Mouse (Mus musculus) cerebellum, postnatal 36 days (tissue): ENCODE results near the gene Creb3l2.
"Not testable (repeated sequence)": the region's sequence is repeated elsewhere in the genome, so short reads cannot be mapped to it uniquely, and the experiment has no call there.

Source experiments
- DNase-seq, 2 experiments: peaks; one replicate each; pipeline ENCODE4 v3.0.0; 2021 to 2022; ENCODE audit warnings: mixed read lengths in 2 of 2

Creb3l2 gene

DNA sequence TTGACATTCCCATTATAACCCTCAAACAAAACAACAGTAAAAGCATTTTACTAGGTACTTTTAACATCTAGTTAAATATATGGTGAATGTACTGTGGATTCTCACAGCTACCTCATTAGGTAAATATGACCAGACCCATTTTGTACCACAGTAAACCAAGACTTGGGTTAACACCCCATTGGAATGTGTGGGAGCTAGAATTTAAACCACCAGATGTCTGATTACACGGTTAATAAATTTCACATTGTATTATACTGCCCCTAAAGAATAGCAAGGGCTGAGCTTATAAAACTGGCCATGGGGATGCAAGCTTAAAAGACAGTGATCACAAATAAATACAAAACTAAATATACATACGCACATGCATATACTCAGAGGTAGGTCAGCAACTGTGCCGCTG lies 34.1 kb downstream of the Creb3l2 start:
- DNase-seq, result no peak

- DNase-seq, result no peak
These were observed 35.0 kb downstream of the Creb3l2 start for GRCm38 (mm10) chr6:37406903-37407302.

DNA sequence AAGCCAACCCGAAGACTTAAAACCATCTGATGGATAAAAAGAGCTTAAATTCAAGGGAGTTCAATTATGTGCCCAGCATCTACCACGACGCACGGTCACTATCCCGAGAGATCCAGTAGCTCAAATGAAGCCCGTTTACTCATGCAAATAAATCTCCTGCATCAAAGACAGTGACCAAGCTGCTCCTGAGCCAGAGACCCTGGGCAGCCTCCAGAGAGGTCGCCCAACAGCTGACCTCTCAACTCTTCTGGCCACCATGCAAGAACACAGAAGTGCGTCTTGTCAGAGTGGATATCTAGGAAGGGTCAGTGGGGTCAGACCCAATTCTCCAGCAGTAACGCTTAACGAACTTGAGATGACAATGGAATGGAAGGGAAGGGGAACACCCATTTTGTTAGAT lies 35.9 kb downstream of the Creb3l2 start:
- no peak for DNase-seq

DNA sequence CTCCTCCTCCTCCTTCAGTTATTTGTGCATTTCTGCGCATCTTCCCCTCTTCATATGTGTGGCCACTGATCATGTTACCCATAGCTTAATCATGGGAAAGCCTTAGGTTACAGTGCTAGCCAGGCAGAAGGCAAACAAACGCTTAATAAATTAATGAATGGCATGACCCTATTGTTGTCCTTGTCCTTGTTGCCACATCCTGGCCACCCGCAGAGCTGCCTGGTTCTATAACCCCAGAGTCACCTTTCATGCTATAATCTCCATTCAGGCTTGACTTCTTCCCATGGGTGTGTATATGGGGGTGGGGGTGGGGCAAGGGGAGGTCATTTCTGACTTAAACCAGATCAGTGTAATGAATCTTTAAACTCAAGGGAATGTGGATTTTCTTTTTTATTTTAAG lies 37.6 kb downstream of the Creb3l2 start:
- no peak for DNase-seq

GRCm38 (mm10) chr6:37401928-37402327 lies 40.0 kb downstream of the Creb3l2 start:
- DNase-seq, result no peak

DNA sequence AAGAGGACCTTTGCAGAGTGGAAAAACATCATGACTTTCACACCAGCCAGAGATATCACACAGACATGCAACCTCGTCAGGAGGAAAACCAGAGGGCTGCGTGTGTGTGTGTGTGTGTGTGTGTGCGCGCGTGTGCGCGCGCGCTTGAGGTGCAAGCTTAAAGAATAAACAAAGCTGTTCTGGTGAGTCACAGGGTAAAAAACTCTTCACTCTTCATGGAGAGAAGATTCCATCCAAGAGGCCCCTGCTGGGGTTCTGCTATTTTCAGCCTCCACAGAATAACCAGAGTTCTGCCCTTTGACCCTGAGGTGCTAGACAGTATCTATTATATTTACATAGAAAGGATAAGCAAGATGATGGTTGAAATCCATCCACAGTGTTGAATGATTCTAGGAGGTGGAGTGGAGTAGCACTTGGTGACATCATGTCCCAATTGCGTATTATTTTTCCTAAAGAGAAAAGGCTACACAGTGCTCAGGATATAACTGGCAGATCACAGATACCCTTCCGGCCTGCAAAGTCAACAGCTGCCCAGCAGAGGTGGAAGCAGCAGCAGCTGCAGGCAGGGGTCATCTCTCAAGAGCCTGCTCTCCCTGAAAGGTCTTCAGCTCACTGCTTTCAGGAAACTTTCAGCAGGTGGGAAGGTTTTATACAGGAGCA lies 41.0 kb downstream of the Creb3l2 start:
- DNase-seq, result no peak

- no peak for DNase-seq
These were observed 41.8 kb downstream of the Creb3l2 start for GRCm38 (mm10) chr6:37400167-37400566.

DNA sequence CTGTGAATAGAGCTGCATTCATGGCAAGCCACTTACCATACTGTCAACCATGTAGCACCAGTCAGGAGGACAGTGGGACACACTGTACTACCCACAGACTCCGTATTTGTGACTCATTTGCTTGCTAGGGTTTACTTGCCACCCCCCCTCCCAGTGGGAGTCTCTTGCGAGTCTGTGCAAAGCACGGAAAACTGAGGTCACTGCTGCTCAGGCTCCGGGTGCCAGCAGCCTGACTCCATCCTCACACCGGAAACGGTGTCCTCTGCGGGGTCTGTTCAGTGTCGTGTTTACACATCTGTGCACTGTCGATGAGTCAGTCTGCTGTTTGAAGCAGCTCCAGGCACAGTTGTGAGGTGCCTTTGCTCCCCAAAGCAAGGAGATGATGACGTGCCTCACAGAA lies 43.0 kb downstream of the Creb3l2 start:
- DNase-seq, result no peak

GRCm38 (mm10) chr6:37397973-37398372 lies 44.0 kb downstream of the Creb3l2 start:
- DNase-seq, result no peak

GRCm38 (mm10) chr6:37397254-37397653 lies 44.7 kb downstream of the Creb3l2 start:
- DNase-seq, result no peak

GRCm38 (mm10) chr6:37396127-37396526 lies 45.8 kb downstream of the Creb3l2 start:
- no peak for DNase-seq

GRCm38 (mm10) chr6:37393263-37393662 lies 48.7 kb downstream of the Creb3l2 start:
- DNase-seq, result no peak

GRCm38 (mm10) chr6:37392262-37392661 lies 49.7 kb downstream of the Creb3l2 start:
- DNase-seq, result no peak

DNA sequence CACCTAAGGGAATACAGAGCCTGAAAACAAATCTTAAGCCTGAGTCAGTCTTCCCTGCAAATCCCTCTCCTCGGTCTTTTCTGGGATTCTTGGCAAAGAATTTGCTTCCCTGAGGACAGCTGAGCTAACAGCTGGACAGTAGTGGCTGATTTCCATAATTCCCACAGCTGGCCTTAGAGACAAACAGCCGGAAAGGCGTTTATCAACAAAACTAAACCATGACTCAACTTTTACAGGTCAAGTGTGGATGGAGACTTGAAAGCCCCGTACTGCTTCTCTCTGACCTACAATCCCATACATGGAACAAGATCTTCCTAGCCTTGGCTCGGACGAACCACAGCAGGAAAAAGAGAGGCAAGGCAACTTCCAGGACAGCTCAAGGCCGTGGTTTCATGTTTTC lies 50.6 kb downstream of the Creb3l2 start:
- DNase-seq, result no peak

DNA sequence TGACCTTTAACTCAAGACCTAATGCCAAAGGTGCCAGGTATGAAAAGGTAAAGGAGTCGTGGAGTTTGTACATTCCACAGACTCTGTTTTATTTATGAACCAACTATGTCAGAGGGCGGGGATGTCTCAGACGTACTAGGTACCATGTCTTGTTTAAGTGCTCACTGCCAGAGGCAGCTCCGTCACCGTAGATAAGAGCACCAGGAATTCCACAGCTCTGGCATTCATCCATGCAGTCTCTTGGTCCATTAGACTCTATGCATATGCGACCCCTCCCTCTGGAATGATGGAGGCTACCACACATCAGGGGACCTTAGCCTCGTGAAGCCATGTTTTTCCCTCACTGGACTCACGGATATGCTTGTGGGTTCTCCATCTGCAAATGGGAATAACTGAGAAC lies 53.0 kb downstream of the Creb3l2 start:
- DNase-seq, result no peak

DNA sequence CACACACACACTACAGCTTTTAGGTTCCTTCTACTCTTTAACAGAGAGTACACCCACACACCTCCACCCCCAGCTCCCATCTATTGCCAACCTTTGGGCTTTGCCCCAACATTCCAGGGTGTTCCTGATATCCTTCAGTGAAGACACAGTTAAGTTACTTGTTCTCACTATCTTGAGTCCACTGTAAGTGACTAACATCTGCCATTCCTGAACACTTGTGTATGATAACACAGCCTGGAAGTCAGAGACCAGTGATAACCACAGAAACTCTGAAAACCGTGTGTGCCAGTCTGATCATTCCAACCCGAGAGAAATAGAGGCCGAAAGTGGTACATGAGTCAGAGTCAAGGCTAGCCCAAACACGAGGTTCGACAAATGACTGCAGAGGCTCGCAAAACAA lies 53.4 kb downstream of the Creb3l2 start:
- no peak for DNase-seq

- no peak for DNase-seq
These were observed 54.7 kb downstream of the Creb3l2 start for GRCm38 (mm10) chr6:37387281-37387680.

GRCm38 (mm10) chr6:37385602-37386285 lies 56.2 kb downstream of the Creb3l2 start:
- no peak for DNase-seq

DNA sequence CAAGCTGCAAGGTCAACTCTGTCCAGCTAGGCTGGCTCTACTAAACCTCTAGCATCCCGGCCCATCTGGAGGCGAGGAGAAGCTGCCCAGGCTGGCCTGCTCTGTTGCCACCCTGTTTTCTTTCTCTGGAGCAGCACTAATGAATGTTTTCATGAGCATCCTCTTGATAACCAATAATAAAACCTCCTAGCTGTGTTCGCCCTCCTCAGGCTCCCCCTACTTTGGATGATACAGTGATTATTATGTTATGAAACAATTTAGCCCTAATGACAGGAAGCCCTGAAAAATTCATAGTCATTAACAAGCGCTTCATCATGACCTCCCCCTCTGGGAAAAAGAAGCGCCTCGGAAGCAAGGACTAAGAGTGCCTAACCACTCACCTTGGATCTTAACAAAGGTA lies 59.2 kb downstream of the Creb3l2 start:
- DNase-seq, result no peak

DNA sequence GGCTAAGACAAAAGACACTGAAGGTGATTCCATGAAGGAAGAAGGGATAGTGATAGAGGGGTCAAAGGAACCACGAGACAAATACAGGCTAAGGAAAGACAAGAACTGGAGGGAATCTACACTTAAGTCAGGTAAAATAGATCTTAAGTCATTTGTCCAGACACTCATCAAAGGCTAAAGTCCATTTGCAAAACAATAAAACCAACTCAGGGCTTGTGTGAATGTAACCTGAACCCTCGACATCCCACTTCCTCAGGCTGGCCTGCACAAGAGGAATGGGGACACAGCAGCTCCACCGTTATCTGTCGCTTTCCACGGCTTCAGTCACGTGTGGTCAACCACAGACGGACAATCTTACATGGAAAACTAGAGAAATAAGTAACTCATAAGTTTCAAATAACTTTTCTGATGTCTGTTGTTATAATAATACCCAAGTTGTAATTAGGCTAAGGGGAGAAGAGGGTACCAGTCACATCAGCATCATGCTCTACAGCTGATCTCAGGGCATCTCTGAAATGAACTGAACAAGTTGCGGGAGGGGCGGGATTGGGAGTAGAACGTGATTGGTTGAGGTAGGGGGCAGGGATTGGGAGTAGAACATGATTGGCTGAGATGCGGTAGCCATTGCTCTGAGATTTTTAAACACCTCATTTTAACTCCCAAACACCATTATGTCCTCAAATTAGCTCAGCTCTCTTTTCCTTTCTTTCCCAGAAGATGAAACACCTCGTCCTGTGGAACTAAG lies 63.9 kb downstream of the Creb3l2 start:
- no peak for DNase-seq

DNA sequence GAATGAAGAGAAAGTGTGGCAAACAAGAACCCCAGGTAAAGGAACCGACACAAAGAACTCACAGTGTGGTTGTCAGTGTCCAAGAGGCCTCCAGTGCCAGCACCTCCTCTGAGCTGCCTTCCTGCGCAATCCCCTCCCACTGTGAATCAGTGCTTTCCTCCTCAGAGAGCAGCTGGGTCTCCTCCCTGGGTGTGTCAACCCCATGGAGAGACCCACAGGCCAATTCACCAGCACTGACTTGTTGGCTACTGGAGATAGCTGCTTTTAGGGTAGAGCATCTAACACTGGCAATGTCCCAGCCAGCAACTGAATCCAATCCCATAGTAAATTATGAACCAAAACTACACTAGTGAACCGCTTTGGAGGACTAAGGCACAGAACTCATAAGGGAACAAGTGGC lies 64.6 kb downstream of the Creb3l2 start:
- DNase-seq, result not testable (repeated sequence)

DNA sequence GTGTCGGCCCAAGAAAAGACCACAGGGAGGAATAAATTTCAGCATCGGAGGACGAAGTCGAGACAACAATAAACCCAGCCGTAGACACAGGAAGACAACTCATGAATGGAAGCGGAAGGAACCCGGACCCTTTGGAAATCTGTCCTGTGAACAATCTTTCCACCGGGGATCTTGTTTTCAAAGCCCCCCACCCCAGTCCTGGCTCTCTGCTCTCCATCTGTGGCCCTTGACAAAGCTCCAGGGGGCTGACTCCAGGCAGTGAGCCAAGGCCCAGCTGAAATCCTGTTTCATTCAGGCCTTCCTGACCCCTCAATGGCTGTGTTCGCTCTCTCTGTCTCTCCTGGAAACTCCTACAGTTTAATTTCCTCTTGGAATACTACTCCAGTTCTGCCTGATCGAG lies 66.5 kb downstream of the Creb3l2 start:
- no peak for DNase-seq

GRCm38 (mm10) chr6:37371341-37371740 lies 70.6 kb downstream of the Creb3l2 start:
- DNase-seq, result no peak

GRCm38 (mm10) chr6:37370566-37370965 lies 71.4 kb downstream of the Creb3l2 start:
- DNase-seq, result no peak
